Mouse (Mus musculus): ENCODE results near the gene Mpp5. TPM values are rescaled to one million over a fixed set of nuclear protein-coding genes. Genes with fewer than 3 reads are reported as not detected.

Mpp5 gene
- total RNA-seq, 4 experiments from 2014 or later: 33.7 to 40.3 (median 36.2) TPM

GRCm38 (mm10) chr12:78848246-78848645, 99.5 kb downstream of the Mpp5 start:
- no peak for DNase-seq

- no peak for DNase-seq
These were observed 112.3 kb downstream of the Mpp5 start for GRCm38 (mm10) chr12:78860921-78861495.

- DNase-seq: peak; percentile 99
These were observed 113.0 kb downstream of the Mpp5 start, which contains the start of the genes Atp6v1d and Eif2s1 for GRCm38 (mm10) chr12:78861496-78862253. Gene Atp6v1d, minus strand, starts transcription at chr12:78861638. Gene Eif2s1, plus strand, starts transcription at chr12:78861819.

- DNase-seq: no peak
These were observed 113.6 kb downstream of the Mpp5 start for GRCm38 (mm10) chr12:78862254-78862730.

GRCm38 (mm10) chr12:78865434-78865833, 116.7 kb downstream of the Mpp5 start:
- no peak for DNase-seq

- DNase-seq: no peak
These were observed 119.4 kb downstream of the Mpp5 start for GRCm38 (mm10) chr12:78868115-78868514.

- DNase-seq: no peak
These were observed 125.9 kb downstream of the Mpp5 start for GRCm38 (mm10) chr12:78874581-78874980.

GRCm38 (mm10) chr12:78890062-78890461, 141.4 kb downstream of the Mpp5 start:
- DNase-seq: no peak

Other genes with a start within 250 kb of the Mpp5 start
- gene Fam71d, start 57.4 kb upstream of the Mpp5 start, total RNA-seq (2022): 1 to 10 TPM in 1 of 4 experiments, under 1 TPM in 1, not detected in 2; 0.20 to 1.2 TPM
- 100 to 1,000 TPM in 1 of 4 experiments, 10 to 100 TPM in 3; 70.1 to 102 (median 92.1) TPM for gene Atp6v1d, start 112.7 kb downstream of the Mpp5 start, total RNA-seq (2022)
- 10 to 100 TPM; 70.3 to 98.8 (median 78.4) TPM for gene Eif2s1, start 112.9 kb downstream of the Mpp5 start, total RNA-seq (2022)
- under 1 TPM in 1 of 4 experiments, not detected in 3; 0.35 TPM for gene Plek2, start 158.1 kb downstream of the Mpp5 start, total RNA-seq (2022)